Mouse (Mus musculus) kidney, adult 11 months (tissue): ENCODE data around the gene Grk2.

Source experiments
- DNase-seq: peaks from one replicate; pipeline ENCODE4 v3.0.0; 2022

The Grk2 gene

GRCm38 (mm10) chr19:4302936-4303639 lies 2.9 kb downstream of the Grk2 start:
- no peak for DNase-seq

- DNase-seq: no peak
These were observed 4.0 kb downstream of the Grk2 start for GRCm38 (mm10) chr19:4301735-4302651.

GRCm38 (mm10) chr19:4300852-4301734 lies 4.9 kb downstream of the Grk2 start:
- no peak for DNase-seq

- DNase-seq: peak; percentile 43
These were observed 5.7 kb downstream of the Grk2 start for GRCm38 (mm10) chr19:4300271-4300704.

- DNase-seq: no peak
These were observed 6.3 kb downstream of the Grk2 start for GRCm38 (mm10) chr19:4299574-4300270.

- no peak for DNase-seq
These were observed 6.9 kb downstream of the Grk2 start for GRCm38 (mm10) chr19:4299126-4299525.

- DNase-seq: no peak
These were observed 7.5 kb downstream of the Grk2 start for GRCm38 (mm10) chr19:4298322-4299121.

GRCm38 (mm10) chr19:4297851-4298250 lies 8.2 kb downstream of the Grk2 start:
- no peak for DNase-seq

GRCm38 (mm10) chr19:4296611-4297010 lies 9.4 kb downstream of the Grk2 start:
- no peak for DNase-seq

- DNase-seq: no peak
These were observed 10.6 kb downstream of the Grk2 start for GRCm38 (mm10) chr19:4295391-4295790.

GRCm38 (mm10) chr19:4294381-4295097 lies 11.5 kb downstream of the Grk2 start:
- DNase-seq: peak; percentile 72

GRCm38 (mm10) chr19:4291161-4291560 lies 14.9 kb downstream of the Grk2 start:
- no peak for DNase-seq

- DNase-seq: no peak
These were observed 15.3 kb downstream of the Grk2 start for GRCm38 (mm10) chr19:4290749-4291148.

GRCm38 (mm10) chr19:4283653-4284052 lies 22.4 kb downstream of the Grk2 start:
- DNase-seq: no peak

GRCm38 (mm10) chr19:4282898-4283553 lies 23.0 kb downstream of the Grk2 start, which contains the start of gene Ankrd13d:
Gene Ankrd13d (minus strand): TSS chr19:4283137.
- peak; percentile 85 for DNase-seq

GRCm38 (mm10) chr19:4280425-4280824 lies 25.6 kb downstream of the Grk2 start:
- no peak for DNase-seq

- no peak for DNase-seq
These were observed 26.5 kb downstream of the Grk2 start for GRCm38 (mm10) chr19:4279487-4279886.

GRCm38 (mm10) chr19:4270972-4271371 lies 35.0 kb downstream of the Grk2 start:
- no peak for DNase-seq

- no peak for DNase-seq
These were observed 35.8 kb downstream of the Grk2 start for GRCm38 (mm10) chr19:4270187-4270586.
